Mouse (Mus musculus) midbrain, embryonic 14.5 days (tissue): ENCODE results near the gene Kcnj10. TPM values are rescaled to one million over a fixed set of nuclear protein-coding genes. Genes with fewer than 3 reads are reported as not detected.

Source experiments
- ATAC-seq: fragments of 200-750 bp; cut with Nextera tagmentation; 2 replicates; pipeline ENCODE4 v1.8.0; 2017; ENCODE audit warnings: moderate number of reproducible peaks, moderate library complexity; ENCODE audit not compliant: low FRiP score, low TSS enrichment
- DNase-seq: peaks from one replicate; pipeline ENCODE4 v3.0.0-alpha.2; 2015
- H3K27ac ChIP-seq: fragments of 300-500 bp; sonication (generic); replicated peaks from 2 replicates; pipeline ENCODE4 v1.5.1; 2014; ENCODE audit warnings: mild to moderate bottlenecking, low read depth, low read length, moderate library complexity
- H3K27me3 ChIP-seq: fragments of 300-500 bp; sonication (generic); 2 replicates; pipeline ENCODE4 v1.6.1; 2014; ENCODE audit warnings: low read length, control low read depth, mixed read lengths; ENCODE audit not compliant: control insufficient read depth, insufficient read depth
- H3K36me3 ChIP-seq: fragments of 300-500 bp; sonication (generic); 2 replicates; pipeline ENCODE4 v1.6.1; 2014; ENCODE audit warnings: low read length, control low read depth; ENCODE audit not compliant: control insufficient read depth, insufficient read depth
- H3K4me1 ChIP-seq: fragments of 300-500 bp; sonication (generic); 2 replicates; pipeline ENCODE4 v1.6.1; 2014; ENCODE audit warnings: mild to moderate bottlenecking, antibody characterized with exemption, low read length, control low read depth; ENCODE audit not compliant: control insufficient read depth, insufficient read depth
- H3K4me2 ChIP-seq: fragments of 300-500 bp; sonication (generic); 2 replicates; pipeline ENCODE4 v1.6.1; 2014; ENCODE audit warnings: mild to moderate bottlenecking, low read length, moderate library complexity
- H3K4me3 ChIP-seq: fragments of 300-500 bp; sonication (generic); replicated peaks from 2 replicates; pipeline ENCODE4 v1.5.1; 2014; ENCODE audit warnings: low read depth, low read length
- H3K9ac ChIP-seq: fragments of 300-500 bp; sonication (generic); replicated peaks from 2 replicates; pipeline ENCODE4 v1.6.1; 2014; ENCODE audit warnings: mild to moderate bottlenecking, low read length, moderate library complexity
- H3K9me3 ChIP-seq: fragments of 300-500 bp; sonication (generic); 2 replicates; pipeline ENCODE4 v1.6.1; 2016; ENCODE audit warnings: low read length, control low read depth, mixed read lengths; ENCODE audit not compliant: control insufficient read depth
- WGBS: fragments of 180-500 bp; shearing (Covaris S2); extraction: QIAGEN DNeasy Blood & Tissue Kit; methylation state at CpG from one replicate; pipeline ENCODE4 v1.1.7; 2014; 5-methylcytosine and 5-hydroxymethylcytosine counted together
- polyA plus RNA-seq: library from polyadenylated mRNA; unstranded; fragments of >200 nt; fragmentation: Nextera tagmentation; extraction: Ambion mirVana; gene quantifications from 2 replicates; pipeline ENCODE4 v1.2.1, GENCODE M21; 2014

The Kcnj10 gene
- 1.5 TPM in 2 replicates for polyA plus RNA-seq

DNA sequence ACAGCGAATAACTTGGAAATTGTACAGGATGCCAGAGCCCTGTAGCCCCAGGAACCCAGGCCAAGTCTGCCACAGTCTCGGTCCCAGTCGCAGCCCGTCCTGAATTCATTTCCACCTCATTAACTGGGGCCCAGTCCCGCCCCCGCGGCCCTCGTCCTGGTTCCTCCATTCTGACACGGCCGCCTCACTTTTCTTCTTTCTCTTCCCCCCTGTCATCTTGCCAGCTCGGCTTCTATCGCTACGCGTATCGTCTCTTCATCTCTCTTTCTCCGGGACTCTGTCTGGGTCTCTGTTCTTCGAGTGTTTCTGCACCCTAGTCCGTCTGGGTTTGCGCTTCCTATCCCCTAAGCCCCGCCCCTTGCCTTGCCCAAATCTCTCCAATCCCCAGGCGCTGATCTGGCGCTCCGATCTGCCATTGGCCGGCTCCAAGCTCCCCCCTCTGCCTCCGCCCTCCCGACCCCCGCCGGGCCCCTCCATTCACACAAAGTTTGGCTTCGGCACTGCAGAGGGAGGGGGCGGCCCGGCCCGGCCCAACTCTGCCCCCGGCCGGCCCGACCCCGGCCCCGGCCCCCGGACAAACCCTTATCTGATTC, at the start of gene Kcnj10:
Gene Kcnj10 (plus strand): TSS at position 482 of the 593 bp plus-strand sequence.
- Histone ChIP-seq H3K9me3 (no peaks in the 10 kb centered on the region), H3K36me3 (no peaks in the 10 kb centered on the region), H3K27ac (no peak within 1 kb of the TSS), H3K9ac (no peak within 1 kb of the TSS; the same call in 1 of the 2 replicates), H3K27me3 (peaks cover 4% of the 10 kb centered on the region; the same call in 1 of the 2 replicates), H3K4me3 (peak within 1 kb of the TSS; percentile 37), H3K4me2 (peak within 1 kb of the TSS; percentile 62), H3K4me1 (no peaks in the 10 kb centered on the region)
- 2% methylated on average over 38 of the region's 38 CpGs for WGBS
- ATAC-seq (peak; percentile 90), DNase-seq (peak; percentile 90)

DNA sequence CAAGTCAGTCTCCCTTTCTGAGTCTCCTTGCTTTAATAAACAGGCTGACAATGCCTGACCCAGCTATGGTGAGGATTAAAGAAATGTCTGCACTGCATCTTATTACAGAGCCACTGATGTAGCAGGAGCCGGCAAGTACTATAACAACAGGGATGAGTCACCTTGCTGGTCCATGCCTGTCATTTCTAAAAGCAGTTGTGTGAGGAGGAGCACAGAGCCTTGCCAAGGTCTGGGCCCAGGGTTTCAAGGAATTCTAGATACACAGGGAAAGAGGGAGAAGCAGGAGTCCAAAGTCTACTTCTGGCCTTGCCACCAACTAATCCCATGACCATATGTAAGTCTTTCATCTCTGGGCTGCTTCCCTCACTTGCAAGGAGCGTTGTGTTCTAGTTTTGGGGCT, 48.1 kb upstream of the Kcnj10 start:
- Histone ChIP-seq H3K27ac (no peak overlapping the region), H3K9ac (no peak overlapping the region), H3K4me1 (peaks cover 7% of the 10 kb centered on the region; the same call in 1 of the 2 replicates), H3K4me2 (no peak overlapping the region), H3K27me3 (no peaks in the 10 kb centered on the region), H3K4me3 (no peak overlapping the region), H3K36me3 (no peaks in the 10 kb centered on the region), H3K9me3 (no peaks in the 10 kb centered on the region)
- 89% methylated on average over 2 of the region's 2 CpGs for WGBS
- ATAC-seq (no peak), DNase-seq (no peak)

DNA sequence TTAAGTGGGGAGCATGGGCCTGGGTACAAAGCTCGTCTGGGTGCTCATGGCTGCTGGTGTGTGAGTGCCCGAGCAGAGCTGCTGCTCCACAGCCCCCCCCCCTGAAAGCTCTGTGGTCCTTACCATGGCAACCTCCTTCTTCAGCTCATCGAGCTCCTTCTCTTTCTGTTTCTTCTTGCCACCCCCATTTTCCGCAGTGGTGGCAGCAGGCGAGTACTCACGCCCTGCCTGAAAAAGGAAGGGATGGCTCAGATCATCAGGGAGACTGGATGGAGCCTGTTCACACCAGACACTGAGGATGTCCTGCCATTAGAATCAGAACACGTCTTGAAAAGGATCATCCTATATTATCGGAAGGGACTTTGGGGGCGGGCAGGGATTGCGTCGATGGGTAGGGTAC, 47.6 kb upstream of the Kcnj10 start:
- no peak overlapping the region for H3K4me3 ChIP-seq
- ATAC-seq (no peak), DNase-seq (no peak)
- H3K27ac ChIP-seq, result no peak overlapping the region
- H3K27me3 ChIP-seq, result no peaks in the 10 kb centered on the region
- no peaks in the 10 kb centered on the region for H3K9me3 ChIP-seq
- peaks cover 10% of the 10 kb centered on the region; the same call in 1 of the 2 replicates for H3K4me1 ChIP-seq
- H3K36me3 ChIP-seq, result no peaks in the 10 kb centered on the region
- WGBS, result 82% methylated on average over 11 of the region's 11 CpGs
- H3K4me2 ChIP-seq, result no peak overlapping the region
- no peak overlapping the region for H3K9ac ChIP-seq

DNA sequence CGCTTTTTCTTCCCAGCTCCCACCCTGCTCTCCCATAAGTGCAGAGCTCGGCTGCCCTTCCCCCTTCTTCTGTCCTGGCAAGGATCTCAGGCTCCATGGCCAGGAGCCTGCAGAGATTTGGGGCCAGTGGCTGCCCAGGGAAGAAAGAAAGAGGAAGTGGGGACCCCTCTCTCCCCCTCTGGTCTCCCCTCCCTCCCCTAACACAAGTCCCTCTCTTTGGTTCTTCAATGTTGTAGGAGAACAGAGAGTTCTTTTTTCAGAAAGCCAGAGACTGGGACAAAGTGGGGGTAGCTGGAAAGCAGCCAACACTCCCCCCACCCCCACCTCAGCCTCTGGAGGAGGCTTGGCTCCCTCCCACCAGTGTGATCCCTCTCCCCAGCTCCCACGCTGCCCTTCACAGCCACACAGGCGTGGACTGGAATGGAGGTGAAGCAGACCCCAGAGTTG, 45.2 kb upstream of the Kcnj10 start:
- DNase-seq (peak; percentile 58), ATAC-seq (peak; percentile 65)
- H3K4me2 ChIP-seq, result peak overlapping the region; percentile 9; the same call in 1 of the 2 replicates
- H3K27me3 ChIP-seq, result no peaks in the 10 kb centered on the region
- no peak overlapping the region for H3K4me3 ChIP-seq
- no peaks in the 10 kb centered on the region for H3K9me3 ChIP-seq
- no peak overlapping the region for H3K9ac ChIP-seq
- WGBS, result 46% methylated on average over 4 of the region's 4 CpGs
- peak overlapping the region; percentile 38; the same call in 1 of the 2 replicates for H3K27ac ChIP-seq
- peaks cover 10% of the 10 kb centered on the region; the same call in 1 of the 2 replicates for H3K4me1 ChIP-seq
- no peaks in the 10 kb centered on the region for H3K36me3 ChIP-seq

DNA sequence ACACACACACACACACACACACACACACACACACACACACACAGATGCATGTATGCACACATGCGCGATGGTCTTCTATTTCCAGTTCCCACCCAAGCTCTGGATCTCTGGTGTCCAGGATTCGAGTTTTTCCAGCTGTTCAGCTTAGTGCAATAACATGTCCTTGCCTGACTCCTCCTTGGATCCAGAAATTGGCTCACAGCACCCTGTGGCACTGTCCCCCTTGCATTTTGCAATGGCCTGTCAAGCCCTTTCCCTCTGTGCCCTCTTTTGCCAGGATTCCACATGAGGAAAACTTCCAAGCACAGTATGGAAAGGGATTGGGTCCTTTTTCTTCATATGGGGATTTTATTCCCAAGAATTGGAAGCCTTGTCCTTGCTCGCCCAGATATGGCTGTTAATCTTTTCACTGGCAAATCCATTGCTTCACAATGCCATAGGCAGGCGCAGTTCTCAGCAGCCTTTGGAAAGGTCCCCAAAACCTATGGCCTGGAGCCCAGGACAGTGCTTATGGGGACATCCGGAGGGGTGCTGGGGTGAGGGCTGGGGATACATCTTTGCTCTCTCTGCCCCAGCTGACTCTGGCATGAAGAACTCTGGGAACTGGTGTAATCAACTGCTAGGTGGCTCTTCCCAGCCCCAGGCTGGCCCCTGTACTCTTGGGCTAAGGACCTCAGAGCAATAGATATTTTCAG, 44.0 kb upstream of the Kcnj10 start:
- peak overlapping the region; percentile 12; the same call in 1 of the 2 replicates for H3K4me3 ChIP-seq

DNA sequence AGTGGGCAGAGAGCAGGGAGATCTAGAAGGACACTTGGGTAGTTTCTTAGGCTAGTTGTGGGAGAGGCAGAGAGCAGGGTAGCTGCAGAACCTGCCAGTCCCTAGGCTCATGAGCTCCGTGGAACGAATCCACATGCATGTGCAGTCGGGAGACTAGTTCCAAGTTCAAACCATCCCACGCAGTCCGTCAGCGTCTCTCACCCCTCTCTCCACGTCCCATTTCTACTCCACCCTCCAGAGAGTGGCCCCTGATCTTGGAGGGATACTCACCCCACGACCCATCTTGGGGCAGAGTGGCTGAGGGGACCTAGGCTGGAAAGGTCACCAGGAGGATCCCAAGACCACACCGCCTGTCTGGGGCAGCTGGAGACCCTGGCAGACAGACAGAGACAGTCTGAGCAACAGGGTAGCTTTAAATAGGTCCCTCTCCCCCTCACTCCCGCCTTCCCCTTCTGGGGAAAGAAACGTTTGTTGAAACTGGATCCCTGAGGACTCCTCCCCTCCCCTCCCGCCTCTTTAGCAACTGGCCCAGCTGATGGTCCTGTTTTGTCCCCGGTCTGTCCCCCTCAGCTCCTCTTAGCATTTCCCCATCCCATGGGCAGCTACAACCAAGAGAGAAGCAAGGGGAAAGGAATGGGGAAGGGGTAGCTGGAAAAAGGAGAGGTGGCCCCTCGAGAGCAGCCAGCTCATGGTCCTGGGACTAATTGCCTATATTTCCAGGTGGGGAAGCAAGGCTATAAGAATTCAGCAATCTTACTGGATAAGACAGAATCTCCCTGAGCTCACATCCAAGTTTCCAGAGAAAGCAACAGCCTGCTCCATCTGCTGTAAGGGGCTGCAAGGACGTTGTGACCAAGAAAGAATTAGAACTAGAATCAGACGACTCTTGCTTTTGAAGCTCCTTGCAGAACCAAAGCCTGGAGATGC, 43.1 kb upstream of the Kcnj10 start, which contains the start of gene Atp1a2:
Gene Atp1a2 (minus strand): TSS at position 454 of the 927 bp plus-strand sequence.
- DNase-seq, result peak; percentile 51

More for the DNA sequence above, 44.0 kb upstream of the Kcnj10 start:
- Histone ChIP-seq H3K9me3 (no peaks in the 10 kb centered on the region), H3K9ac (no peak overlapping the region; the same call in 1 of the 2 replicates), H3K4me1 (peaks cover 13% of the 10 kb centered on the region; the same call in 1 of the 2 replicates), H3K27ac (peak overlapping the region; percentile 61), H3K36me3 (no peaks in the 10 kb centered on the region), H3K27me3 (no peaks in the 10 kb centered on the region), H3K4me2 (peak overlapping the region; percentile 9)
- ATAC-seq (no peak), DNase-seq (no peak)
- 83% methylated on average over 6 of the region's 6 CpGs for WGBS

DNA sequence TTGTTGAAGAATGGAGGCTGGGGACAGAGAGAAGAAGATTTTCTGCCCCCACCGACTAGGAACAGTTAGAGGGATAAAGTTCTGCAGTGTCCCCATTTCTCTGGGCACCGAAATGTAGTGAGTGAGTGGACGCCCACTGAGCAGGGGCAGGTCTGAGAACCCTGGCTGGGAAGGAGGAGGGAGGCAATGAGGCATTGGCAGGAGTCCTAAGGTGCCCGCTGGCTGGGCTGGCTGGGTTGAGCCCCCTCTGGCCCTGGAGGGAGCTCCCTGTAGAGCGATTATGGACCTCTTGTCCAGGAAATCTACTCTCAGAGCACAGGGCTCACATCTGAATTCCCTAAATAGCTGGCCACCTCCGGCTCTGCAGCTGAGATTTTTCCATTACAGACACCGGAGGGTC, 41.5 kb upstream of the Kcnj10 start:
- no peak overlapping the region for H3K4me3 ChIP-seq
- no peaks in the 10 kb centered on the region for H3K36me3 ChIP-seq
- WGBS, result 64% methylated on average over 7 of the region's 7 CpGs
- no peak for ATAC-seq
- no peak overlapping the region for H3K27ac ChIP-seq
- H3K27me3 ChIP-seq, result no peaks in the 10 kb centered on the region
- H3K9ac ChIP-seq, result no peak overlapping the region
- no peaks in the 10 kb centered on the region for H3K9me3 ChIP-seq
- no peak for DNase-seq
- H3K4me2 ChIP-seq, result no peak overlapping the region
- peaks cover 19% of the 10 kb centered on the region; the same call in 1 of the 2 replicates for H3K4me1 ChIP-seq

More for the DNA sequence above, 43.1 kb upstream of the Kcnj10 start, which contains the start of gene Atp1a2:
- WGBS, result 13% methylated on average over 16 of the region's 16 CpGs
- ATAC-seq, result no peak; the same call in 1 of the 2 replicates
- peak within 1 kb of the TSS; percentile 12; the same call in 1 of the 2 replicates for H3K4me3 ChIP-seq
- no peak within 1 kb of the TSS; the same call in 1 of the 2 replicates for H3K9ac ChIP-seq
- peak within 1 kb of the TSS; percentile 61 for H3K27ac ChIP-seq
- peaks cover 18% of the 10 kb centered on the region; the same call in 1 of the 2 replicates for H3K4me1 ChIP-seq
- H3K9me3 ChIP-seq, result no peaks in the 10 kb centered on the region
- peak within 1 kb of the TSS; percentile 9 for H3K4me2 ChIP-seq
- no peaks in the 10 kb centered on the region for H3K36me3 ChIP-seq
- no peaks in the 10 kb centered on the region for H3K27me3 ChIP-seq

DNA sequence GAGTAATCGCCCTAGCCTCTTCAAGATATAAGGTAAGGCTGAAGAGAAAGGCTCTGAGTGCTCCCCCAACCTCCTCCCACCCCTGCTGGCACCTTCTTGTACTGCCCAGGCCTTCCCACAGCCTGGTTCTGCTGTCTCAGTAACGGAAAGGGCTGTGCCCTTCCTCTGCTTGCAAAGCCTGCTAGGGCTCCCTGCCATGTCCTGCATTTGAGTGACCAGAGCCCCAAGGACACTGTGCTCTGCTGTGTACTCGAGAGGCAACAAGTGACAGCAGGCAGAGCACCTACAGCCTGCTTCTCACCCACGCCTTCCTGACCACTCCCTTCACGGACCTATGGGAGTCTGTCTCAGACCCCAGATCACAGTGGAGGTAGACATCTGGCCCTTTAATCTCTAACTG, 40.8 kb upstream of the Kcnj10 start:
- ATAC-seq (no peak), DNase-seq (no peak)
- Histone ChIP-seq H3K4me2 (no peak overlapping the region), H3K9me3 (no peaks in the 10 kb centered on the region), H3K27ac (no peak overlapping the region), H3K4me3 (no peak overlapping the region), H3K27me3 (no peaks in the 10 kb centered on the region), H3K36me3 (no peaks in the 10 kb centered on the region), H3K4me1 (peaks cover 16% of the 10 kb centered on the region; the same call in 1 of the 2 replicates), H3K9ac (no peak overlapping the region)
- 70% methylated on average over 5 of the region's 5 CpGs for WGBS
